In the genomic region with DNA sequence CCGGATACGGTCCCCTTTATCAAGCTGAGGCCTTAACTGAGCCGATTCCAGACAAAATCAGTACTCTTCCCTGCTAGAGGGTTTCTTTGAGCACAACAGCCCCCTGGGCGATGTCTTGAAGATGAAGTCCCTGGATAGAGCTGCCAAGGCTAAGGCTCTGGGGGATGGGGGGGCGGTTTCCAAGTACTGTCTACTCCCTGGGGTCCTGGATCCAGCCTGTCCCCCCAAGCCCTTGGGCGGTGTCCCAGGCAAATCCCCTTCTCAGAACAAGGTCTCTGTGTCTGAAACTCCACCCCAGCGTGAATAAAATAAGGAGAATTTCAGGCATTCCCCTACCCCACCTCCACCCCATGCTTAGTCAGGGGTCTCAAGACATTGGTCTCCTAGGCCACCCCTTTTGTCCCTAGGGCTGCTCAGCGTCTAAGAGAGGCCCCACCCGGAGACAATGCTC, we compare ENCODE assay signal across 7 mouse cellular contexts. TPM values are rescaled to one million over a fixed set of nuclear protein-coding genes. Genes with fewer than 3 reads are reported as not detected.
A peak's percentile ranks its signal among the peaks of the same experiment; 100 is the strongest.
DNase-seq lines count a peak whose midpoint lies in the region; ATAC-seq and TF ChIP-seq lines count a peak whose summit lies in the region.

No protein-coding gene starts in this region.

- no peak for TF ChIP-seq POLR2A in bone marrow macrophage, adult 2 months (IDR thresholded peaks at IDR 0.05; ENCODE audit: borderline replicate concordance, low read depth, low read length)
- TF ChIP-seq POLR2A in embryonic fibroblast, embryonic 13.5 days (IDR thresholded peaks at IDR 0.05; ENCODE audit: low read depth, low read length) = no peak; the same call in 1 of the 2 replicates

- peak overlapping the region; percentile 77 for H3K4me3 ChIP-seq in lung, postnatal 0 days (ENCODE audit: low read depth, low read length)
- peak overlapping the region; percentile 58 for H3K4me3 ChIP-seq in bone marrow macrophage, adult 2 months (ENCODE audit: insufficient read depth, low read length)
- peak overlapping the region; percentile 89 for H3K4me3 ChIP-seq in embryonic fibroblast, embryonic 13.5 days (ENCODE audit: insufficient read depth, low read length)
- peak overlapping the region; percentile 60 for H3K4me3 ChIP-seq in intestine, postnatal 0 days (ENCODE audit: low read depth, low read length)
- H3K4me3 ChIP-seq in neural tube, embryonic 14.5 days (ENCODE audit: low read depth, low read length) = peak overlapping the region; percentile 79

- H3K4me2 ChIP-seq in lung, postnatal 0 days (replicated peaks; ENCODE audit: low read depth, low read length) = peak overlapping the region; percentile 95
- peak overlapping the region; percentile 79 for H3K4me2 ChIP-seq in intestine, postnatal 0 days (replicated peaks; ENCODE audit: low read depth)
- peak overlapping the region; percentile 96 for H3K4me2 ChIP-seq in neural tube, embryonic 14.5 days (ENCODE audit: low read depth, low read length)

- no peak for TF ChIP-seq CTCF in lung, postnatal 0 days (IDR thresholded peaks at IDR 0.05)
- TF ChIP-seq CTCF in bone marrow macrophage, adult 2 months (IDR thresholded peaks at IDR 0.05; ENCODE audit: low read depth, low read length) = no peak
- TF ChIP-seq CTCF in embryonic fibroblast, embryonic 13.5 days (IDR thresholded peaks at IDR 0.05; ENCODE audit: borderline replicate concordance, insufficient read depth, low read length) = no peak
- TF ChIP-seq CTCF in intestine, postnatal 0 days (IDR thresholded peaks at IDR 0.05; ENCODE audit: low read depth) = no peak

- 3% methylated on average over 9 of the region's 9 CpGs for WGBS in lung, postnatal 0 days
- WGBS in intestine, postnatal 0 days = 24% methylated on average over 9 of the region's 9 CpGs
- under 1% methylated on average over 9 of the region's 9 CpGs for WGBS in neural tube, embryonic 14.5 days

- H3K36me3 ChIP-seq in lung, postnatal 0 days (ENCODE audit: insufficient read depth, low read length) = no peaks in the 10 kb centered on the region
- peaks cover 22% of the 10 kb centered on the region; the same call in 1 of the 2 replicates for H3K36me3 ChIP-seq in intestine, postnatal 0 days (ENCODE audit: control insufficient read depth, insufficient read depth)
- H3K36me3 ChIP-seq in neural tube, embryonic 14.5 days (ENCODE audit: control insufficient read depth, insufficient read depth, low read length) = peaks cover 18% of the 10 kb centered on the region

- peak overlapping the region; percentile 68 for H3K27ac ChIP-seq in lung, postnatal 0 days (ENCODE audit: low read length)
- H3K27ac ChIP-seq in bone marrow macrophage, adult 2 months (ENCODE audit: insufficient read depth, low read depth, low read length) = no peak overlapping the region
- H3K27ac ChIP-seq in embryonic fibroblast, embryonic 13.5 days (ENCODE audit: insufficient read depth, low read length) = peak overlapping the region; percentile 83
- peak overlapping the region; percentile 46 for H3K27ac ChIP-seq in intestine, postnatal 0 days (ENCODE audit: low read depth, low read length)
- peak overlapping the region; percentile 94 for H3K27ac ChIP-seq in neural tube, embryonic 14.5 days (ENCODE audit: low read depth, low read length)

- no peaks in the 10 kb centered on the region for H3K9me3 ChIP-seq in lung, postnatal 0 days (ENCODE audit: low read length)
- H3K9me3 ChIP-seq in intestine, postnatal 0 days (ENCODE audit: control insufficient read depth) = no peaks in the 10 kb centered on the region
- H3K9me3 ChIP-seq in neural tube, embryonic 14.5 days (ENCODE audit: control insufficient read depth, low read length) = no peaks in the 10 kb centered on the region

- DNase-seq in lung, postnatal 0 days (ENCODE audit: low spot score) = peak; percentile 24
- DNase-seq in lung, adult 18-20 months = no peak
- no peak for DNase-seq in urinary bladder, postnatal 36 days (ENCODE audit: low spot score in 2 of 2)

- H3K27me3 ChIP-seq in lung, postnatal 0 days (replicated peaks; ENCODE audit: insufficient read depth, low read length) = no peaks in the 10 kb centered on the region
- no peaks in the 10 kb centered on the region for H3K27me3 ChIP-seq in intestine, postnatal 0 days (replicated peaks; ENCODE audit: control insufficient read depth, insufficient read depth, low read length)
- H3K27me3 ChIP-seq in neural tube, embryonic 14.5 days (ENCODE audit: control insufficient read depth, insufficient read depth, low read length) = no peaks in the 10 kb centered on the region

- no peak for TF ChIP-seq EP300 in lung, postnatal 0 days (IDR thresholded peaks at IDR 0.05)

- ATAC-seq in lung, postnatal 0 days = no peak
- ATAC-seq in intestine, postnatal 0 days = no peak
- peak; percentile 13; the same call in 1 of the 2 replicates for ATAC-seq in neural tube, embryonic 14.5 days (ENCODE audit: low read depth)

- H3K9ac ChIP-seq in lung, postnatal 0 days (replicated peaks; ENCODE audit: low read depth) = peak overlapping the region; percentile 88
- peak overlapping the region; percentile 68 for H3K9ac ChIP-seq in intestine, postnatal 0 days (ENCODE audit: low read depth, low read length)
- peak overlapping the region; percentile 90 for H3K9ac ChIP-seq in neural tube, embryonic 14.5 days (replicated peaks; ENCODE audit: low read depth, low read length)

- H3K4me1 ChIP-seq in lung, postnatal 0 days (ENCODE audit: insufficient read depth, low read depth, low read length) = peaks cover 10% of the 10 kb centered on the region; the same call in 1 of the 2 replicates
- peaks cover 4% of the 10 kb centered on the region; the same call in 1 of the 2 replicates for H3K4me1 ChIP-seq in bone marrow macrophage, adult 2 months (ENCODE audit: control insufficient read depth, insufficient read depth, low read length)
- H3K4me1 ChIP-seq in embryonic fibroblast, embryonic 13.5 days (ENCODE audit: control insufficient read depth, insufficient read depth, low read length) = peaks cover 2% of the 10 kb centered on the region
- H3K4me1 ChIP-seq in intestine, postnatal 0 days (replicated peaks; ENCODE audit: control insufficient read depth, insufficient read depth, low read length) = no peaks in the 10 kb centered on the region
- peaks cover 21% of the 10 kb centered on the region for H3K4me1 ChIP-seq in neural tube, embryonic 14.5 days (ENCODE audit: control insufficient read depth, insufficient read depth, low read length)

RNA-seq across cellular contexts. Expression of a gene that starts 1.1 kb away (rescaled TPM):
- 11.6 and 11.7 TPM in 2 replicates for polyA plus RNA-seq in lung, postnatal 0 days (2015; fragmentation: Nextera tagmentation; extraction: Ambion mirVana)
- 6.2 and 7.6 TPM in 2 replicates for polyA plus RNA-seq in bone marrow macrophage, adult 2 months (2012; ENCODE audit: insufficient read depth, insufficient read length, missing spikeins)
- polyA plus RNA-seq in embryonic fibroblast, embryonic 13.5 days (2011; ENCODE audit: insufficient read length, low read depth, missing spikeins) = 47.6 and 51.7 TPM in 2 replicates
- 6.6 and 7.5 TPM in 2 replicates for polyA plus RNA-seq in intestine, postnatal 0 days (2015; fragmentation: Nextera tagmentation; extraction: Ambion mirVana)
- 22.6 and 27.9 TPM in 2 replicates for polyA plus RNA-seq in neural tube, embryonic 14.5 days (2014; fragmentation: Nextera tagmentation; extraction: Ambion mirVana)

RNA-seq across cellular contexts. Expression of a gene that starts 26.5 kb away (rescaled TPM):
- polyA plus RNA-seq in lung, postnatal 0 days (2015; fragmentation: Nextera tagmentation; extraction: Ambion mirVana) = 21.3 and 23.6 TPM in 2 replicates
- polyA plus RNA-seq in bone marrow macrophage, adult 2 months (2012; ENCODE audit: insufficient read depth, insufficient read length, missing spikeins) = 21.7 and 22.6 TPM in 2 replicates
- polyA plus RNA-seq in embryonic fibroblast, embryonic 13.5 days (2011; ENCODE audit: insufficient read length, low read depth, missing spikeins) = 19.4 and 21.6 TPM in 2 replicates
- 16.8 and 18.7 TPM in 2 replicates for polyA plus RNA-seq in intestine, postnatal 0 days (2015; fragmentation: Nextera tagmentation; extraction: Ambion mirVana)
- 16.7 and 20.9 TPM in 2 replicates for polyA plus RNA-seq in neural tube, embryonic 14.5 days (2014; fragmentation: Nextera tagmentation; extraction: Ambion mirVana)

RNA-seq across cellular contexts. Expression of a gene that starts 30.8 kb away (rescaled TPM):
- polyA plus RNA-seq in lung, postnatal 0 days (2015; fragmentation: Nextera tagmentation; extraction: Ambion mirVana) = 2.9 and 4.1 TPM in 2 replicates
- polyA plus RNA-seq in bone marrow macrophage, adult 2 months (2012; ENCODE audit: insufficient read depth, insufficient read length, missing spikeins) = 6.1 and 7.1 TPM in 2 replicates
- polyA plus RNA-seq in embryonic fibroblast, embryonic 13.5 days (2011; ENCODE audit: insufficient read length, low read depth, missing spikeins) = 8.3 and 8.7 TPM in 2 replicates
- polyA plus RNA-seq in intestine, postnatal 0 days (2015; fragmentation: Nextera tagmentation; extraction: Ambion mirVana) = 8.6 and 9.0 TPM in 2 replicates
- polyA plus RNA-seq in neural tube, embryonic 14.5 days (2014; fragmentation: Nextera tagmentation; extraction: Ambion mirVana) = 6.6 and 7.2 TPM in 2 replicates
